Mouse (Mus musculus) midbrain, embryonic 12.5 days (tissue): ENCODE results near the gene Gm28043. TPM values are rescaled to one million over a fixed set of nuclear protein-coding genes. Genes with fewer than 3 reads are reported as not detected.

Experiments used
- ATAC-seq: fragments of 200-750 bp; cut with Nextera tagmentation; 2 replicates; pipeline ENCODE4 v1.8.0; 2017; ENCODE audit warnings: low read depth, moderate TSS enrichment, moderate library complexity; ENCODE audit not compliant: low FRiP score
- H3K27ac ChIP-seq: fragments of 300-500 bp; sonication (generic); replicated peaks from 2 replicates; pipeline ENCODE4 v1.5.1; 2016; ENCODE audit warnings: mild to moderate bottlenecking
- H3K27me3 ChIP-seq: fragments of 300-500 bp; sonication (generic); 2 replicates; pipeline ENCODE4 v1.6.1; 2016; ENCODE audit warnings: mild to moderate bottlenecking
- H3K36me3 ChIP-seq: fragments of 300-500 bp; sonication (generic); 2 replicates; pipeline ENCODE4 v1.6.1; 2016
- H3K4me1 ChIP-seq: fragments of 300-500 bp; sonication (generic); 2 replicates; pipeline ENCODE4 v1.6.1; 2016
- H3K4me2 ChIP-seq: fragments of 300-500 bp; sonication (generic); replicated peaks from 2 replicates; pipeline ENCODE4 v1.6.1; 2016; ENCODE audit warnings: mild to moderate bottlenecking, moderate library complexity
- H3K4me3 ChIP-seq: fragments of 300-500 bp; sonication (generic); 2 replicates; pipeline ENCODE4 v1.5.1; 2016; ENCODE audit warnings: mild to moderate bottlenecking
- H3K9ac ChIP-seq: fragments of 300-500 bp; sonication (generic); replicated peaks from 2 replicates; pipeline ENCODE4 v1.6.1; 2016; ENCODE audit warnings: mild to moderate bottlenecking, moderate library complexity
- H3K9me3 ChIP-seq: fragments of 300-500 bp; sonication (generic); 2 replicates; pipeline ENCODE4 v1.6.1; 2016; ENCODE audit warnings: mild to moderate bottlenecking
- whole genome bisulfite sequencing: fragments of 180-500 bp; shearing (Covaris S2); methylation state at CpG from one replicate; pipeline ENCODE4 v1.1.7; 2016; 5-methylcytosine and 5-hydroxymethylcytosine counted together
- polyA plus RNA-seq: library from polyadenylated mRNA; unstranded; fragments of >200 nt; fragmentation: Nextera tagmentation; extraction: Ambion mirVana; gene quantifications from 2 replicates; pipeline ENCODE4 v1.2.1, GENCODE M21; 2016

The Gm28043 gene
- polyA plus RNA-seq, 1 experiment from 2014 or later: 5.0 TPM

DNA sequence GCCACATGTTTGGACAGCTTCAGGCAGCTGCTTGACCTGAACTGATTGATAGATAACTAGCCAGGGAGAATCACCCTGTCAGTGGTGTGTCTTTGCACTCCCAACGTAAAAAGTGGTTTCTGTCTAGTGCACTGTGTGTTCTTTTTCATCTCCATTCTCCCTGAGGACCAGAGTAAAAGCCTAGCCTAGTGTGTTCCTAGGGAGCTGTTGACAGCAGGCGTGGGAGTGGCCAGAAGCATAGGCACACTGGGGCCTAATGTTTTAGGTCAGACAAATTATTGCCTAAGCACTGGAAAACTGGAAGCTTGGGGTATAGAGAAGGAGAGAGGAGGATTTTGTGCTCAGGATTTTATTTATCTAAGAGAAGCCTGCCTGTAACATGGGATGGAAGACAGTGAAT is 68.5 kb downstream of the Gm28043 start:
- 76% methylated on average over 2 of the region's 2 CpGs for WGBS
- ATAC-seq: no peak
- H3K4me2 ChIP-seq: no peak overlapping the region

DNA sequence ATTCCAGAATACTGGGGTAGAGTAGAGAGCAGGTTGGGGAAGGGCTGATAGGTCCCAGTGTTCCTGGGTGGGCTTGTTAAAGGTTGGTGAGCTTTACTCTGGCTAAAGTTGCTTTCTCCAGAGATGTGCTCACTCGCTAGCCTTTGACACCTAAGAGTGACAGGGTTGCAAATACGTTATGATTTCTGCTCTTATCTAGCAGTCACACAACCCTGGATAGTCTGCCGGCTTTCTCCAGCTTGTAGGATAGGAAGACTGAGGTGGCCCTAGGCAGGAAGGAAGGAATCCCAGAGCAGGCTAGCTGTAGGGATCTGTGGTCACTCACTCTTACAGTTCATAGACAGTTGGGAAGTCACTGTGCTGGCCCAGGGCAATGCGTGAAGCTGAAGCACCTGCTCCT is 69.6 kb downstream of the Gm28043 start:
- no peak for ATAC-seq
- WGBS: 93% methylated on average over 4 of the region's 4 CpGs
- Histone ChIP-seq H3K4me3 (no peak overlapping the region), H3K27me3 (no peaks in the 10 kb centered on the region), H3K9me3 (no peaks in the 10 kb centered on the region), H3K27ac (no peak overlapping the region), H3K4me1 (0 out of 2 replicates have a peak, but pooled peaks cover 4% of the 10 kb centered on the region), H3K36me3 (peaks cover 94% of the 10 kb centered on the region), H3K4me2 (no peak overlapping the region), H3K9ac (no peak overlapping the region)

More for the DNA sequence above, 68.5 kb downstream of the Gm28043 start:
- Histone ChIP-seq H3K27ac (no peak overlapping the region), H3K9ac (no peak overlapping the region), H3K4me1 (0 out of 2 replicates have a peak, but pooled peaks cover 4% of the 10 kb centered on the region), H3K9me3 (no peaks in the 10 kb centered on the region), H3K27me3 (no peaks in the 10 kb centered on the region), H3K36me3 (peaks cover 95% of the 10 kb centered on the region), H3K4me3 (no peak overlapping the region)

DNA sequence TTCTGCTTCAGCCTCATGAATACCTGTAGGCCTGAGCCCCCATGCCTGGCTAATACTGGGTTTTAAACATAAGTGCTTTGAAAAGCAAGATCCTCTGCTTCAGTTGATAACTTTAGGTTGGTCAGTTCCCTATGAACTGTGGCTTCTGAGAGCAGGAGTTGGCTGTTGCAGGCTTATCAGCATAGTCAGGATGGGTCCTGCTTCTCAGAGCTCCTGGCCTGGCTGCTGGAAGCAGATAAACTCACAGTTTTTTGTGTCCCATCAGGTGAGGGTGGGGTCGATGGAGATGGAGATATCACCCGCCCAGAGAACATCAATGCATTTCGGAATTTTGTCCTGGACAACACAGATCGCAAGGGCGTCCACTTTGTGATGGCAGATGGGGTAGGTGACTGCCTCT is 72.1 kb downstream of the Gm28043 start:
- H3K9ac ChIP-seq: no peak overlapping the region
- H3K9me3 ChIP-seq: no peaks in the 10 kb centered on the region
- H3K4me2 ChIP-seq: no peak overlapping the region
- H3K4me1 ChIP-seq: no peaks in the 10 kb centered on the region
- H3K27ac ChIP-seq: no peak overlapping the region
- WGBS: 89% methylated on average over 5 of the region's 5 CpGs
- H3K27me3 ChIP-seq: no peaks in the 10 kb centered on the region
- no peak for ATAC-seq
- peaks cover 94% of the 10 kb centered on the region for H3K36me3 ChIP-seq
- H3K4me3 ChIP-seq: no peak overlapping the region

- ATAC-seq: no peak
- WGBS: 79% methylated on average over 6 of the region's 6 CpGs
- Histone ChIP-seq H3K27me3 (no peaks in the 10 kb centered on the region), H3K4me3 (no peak overlapping the region), H3K4me1 (no peaks in the 10 kb centered on the region), H3K27ac (no peak overlapping the region), H3K9me3 (no peaks in the 10 kb centered on the region), H3K4me2 (no peak overlapping the region), H3K9ac (no peak overlapping the region), H3K36me3 (peaks cover 89% of the 10 kb centered on the region)
Measured at GRCm38 (mm10) chr17:29687373-29687772, 72.7 kb downstream of the Gm28043 start.

DNA sequence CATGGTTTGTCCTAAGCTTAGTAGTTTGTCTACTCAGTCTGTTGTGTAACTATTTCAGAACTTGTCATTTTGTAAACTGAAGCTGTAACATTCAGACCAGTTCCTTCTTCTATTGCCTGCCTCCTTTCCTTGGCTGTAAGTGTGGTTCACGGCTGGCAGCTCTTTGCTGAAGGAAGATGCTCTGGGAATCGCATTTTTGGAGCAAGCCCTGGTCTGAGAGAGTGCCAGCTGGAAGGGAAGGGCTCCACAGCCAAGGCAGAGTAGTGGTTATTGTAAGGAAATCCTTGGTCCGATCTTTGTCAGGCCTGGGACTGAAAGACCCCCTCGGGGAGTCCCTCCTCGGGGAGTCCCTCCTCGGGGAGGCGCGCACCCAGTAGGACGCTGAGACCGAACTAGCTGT is 73.9 kb downstream of the Gm28043 start:
- no peak overlapping the region for H3K4me3 ChIP-seq
- H3K9ac ChIP-seq: no peak overlapping the region
- no peaks in the 10 kb centered on the region for H3K27me3 ChIP-seq
- ATAC-seq: no peak
- H3K9me3 ChIP-seq: no peaks in the 10 kb centered on the region
- no peaks in the 10 kb centered on the region for H3K4me1 ChIP-seq
- no peak overlapping the region for H3K27ac ChIP-seq
- no peak overlapping the region for H3K4me2 ChIP-seq
- WGBS: 95% methylated on average over 10 of the region's 10 CpGs
- peaks cover 80% of the 10 kb centered on the region for H3K36me3 ChIP-seq

DNA sequence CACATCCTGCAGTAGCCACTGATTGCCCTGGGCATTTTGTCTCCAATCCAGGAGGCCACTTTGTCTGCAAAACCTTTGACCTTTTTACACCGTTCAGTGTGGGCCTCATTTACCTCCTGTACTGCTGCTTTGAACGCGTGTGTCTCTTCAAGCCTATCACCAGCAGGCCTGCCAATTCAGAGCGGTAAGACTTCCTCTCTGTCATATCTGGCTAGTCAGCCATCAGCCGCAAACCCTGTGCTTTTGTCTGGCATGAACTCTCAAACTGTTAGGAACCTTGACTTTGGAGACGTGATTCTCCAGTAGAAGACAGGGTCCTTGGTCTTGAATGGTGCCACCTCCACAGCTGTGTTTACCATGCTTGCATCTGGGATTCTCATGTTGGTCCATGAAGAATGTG is 75.6 kb downstream of the Gm28043 start:
- peaks cover 80% of the 10 kb centered on the region for H3K36me3 ChIP-seq
- no peak overlapping the region for H3K4me2 ChIP-seq
- H3K4me3 ChIP-seq: no peak overlapping the region
- H3K27me3 ChIP-seq: no peaks in the 10 kb centered on the region
- H3K9me3 ChIP-seq: no peaks in the 10 kb centered on the region
- H3K4me1 ChIP-seq: no peaks in the 10 kb centered on the region
- no peak for ATAC-seq
- no peak overlapping the region for H3K27ac ChIP-seq
- H3K9ac ChIP-seq: no peak overlapping the region
- WGBS: 86% methylated on average over 6 of the region's 6 CpGs

GRCm38 (mm10) chr17:29692827-29693226 is 78.2 kb downstream of the Gm28043 start:
- H3K27me3 ChIP-seq: no peaks in the 10 kb centered on the region
- peaks cover 78% of the 10 kb centered on the region for H3K36me3 ChIP-seq
- H3K4me2 ChIP-seq: no peak overlapping the region
- no peak overlapping the region for H3K27ac ChIP-seq
- no peak for ATAC-seq
- H3K4me3 ChIP-seq: no peak overlapping the region
- H3K4me1 ChIP-seq: no peaks in the 10 kb centered on the region
- H3K9ac ChIP-seq: no peak overlapping the region
- H3K9me3 ChIP-seq: no peaks in the 10 kb centered on the region
- WGBS: 90% methylated on average over 2 of the region's 2 CpGs

DNA sequence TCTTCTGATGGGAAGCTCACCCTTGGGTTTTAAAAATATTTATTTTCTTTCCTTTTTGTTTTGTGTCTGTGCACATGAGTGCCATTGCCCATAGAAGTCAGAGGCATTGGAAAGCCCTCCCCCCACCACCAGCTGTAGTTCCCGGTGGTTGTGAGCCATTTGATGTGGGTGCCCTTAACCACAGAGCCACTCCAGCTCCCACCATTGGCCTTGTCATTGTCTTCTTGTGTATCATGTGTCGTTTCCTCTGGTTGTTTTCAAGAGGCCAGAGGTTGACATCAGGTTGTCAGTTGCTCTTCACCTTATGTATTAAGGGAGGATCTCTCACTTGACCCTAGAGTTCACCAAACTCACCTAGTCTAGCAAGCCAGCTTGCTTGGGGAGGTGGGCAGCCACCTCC is 78.9 kb downstream of the Gm28043 start:
- Histone ChIP-seq H3K9me3 (no peaks in the 10 kb centered on the region), H3K4me3 (no peak overlapping the region), H3K27me3 (no peaks in the 10 kb centered on the region), H3K4me2 (no peak overlapping the region), H3K4me1 (no peaks in the 10 kb centered on the region), H3K9ac (no peak overlapping the region), H3K27ac (no peak overlapping the region), H3K36me3 (peaks cover 79% of the 10 kb centered on the region)
- ATAC-seq: no peak
- 79% methylated on average over 2 of the region's 2 CpGs for WGBS

DNA sequence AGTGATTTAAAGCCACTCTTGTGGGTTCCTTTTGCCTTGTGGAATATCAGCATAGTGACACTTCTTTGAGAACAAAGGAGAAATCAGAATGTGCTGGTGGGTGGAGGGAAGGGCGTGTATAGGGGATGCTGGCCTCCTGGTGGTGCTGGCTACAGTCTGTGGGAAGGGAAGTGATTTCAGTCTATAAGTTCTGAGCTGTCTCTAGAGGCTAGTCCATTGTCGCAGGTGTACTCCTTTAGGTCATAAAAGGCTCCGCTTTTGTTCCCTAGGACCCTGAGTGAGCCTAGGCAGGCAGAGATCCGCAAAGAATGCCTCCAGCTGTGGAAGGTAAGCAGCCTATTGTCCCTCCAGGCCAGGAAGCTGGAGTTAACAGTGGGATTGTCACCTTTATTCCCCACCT is 79.8 kb downstream of the Gm28043 start:
- H3K36me3 ChIP-seq: peaks cover 82% of the 10 kb centered on the region
- H3K9me3 ChIP-seq: no peaks in the 10 kb centered on the region
- H3K4me3 ChIP-seq: no peak overlapping the region
- no peak overlapping the region for H3K9ac ChIP-seq
- no peaks in the 10 kb centered on the region for H3K4me1 ChIP-seq
- H3K27me3 ChIP-seq: no peaks in the 10 kb centered on the region
- no peak overlapping the region for H3K4me2 ChIP-seq
- no peak for ATAC-seq
- 86% methylated on average over 4 of the region's 4 CpGs for WGBS
- no peak overlapping the region for H3K27ac ChIP-seq

DNA sequence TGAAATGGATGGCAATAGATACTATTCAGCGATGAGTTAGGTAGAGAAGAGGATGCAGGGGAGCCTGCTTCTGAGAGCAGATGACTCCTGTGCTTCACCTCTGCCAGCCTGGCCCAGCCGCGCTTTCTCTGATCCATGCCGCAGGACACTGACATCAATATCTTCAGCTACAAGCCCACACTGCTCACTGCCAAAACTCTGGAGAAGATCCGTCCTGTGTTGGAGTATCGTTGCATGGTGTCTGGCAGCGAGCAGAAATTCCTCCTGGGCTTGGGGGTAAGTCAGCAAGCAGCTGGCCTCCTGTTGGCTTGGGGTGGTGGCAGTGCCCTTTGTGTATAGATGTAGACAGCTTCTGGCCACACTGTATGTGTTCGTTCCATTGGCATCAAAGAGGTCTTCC is 82.3 kb downstream of the Gm28043 start:
- Histone ChIP-seq H3K27me3 (no peaks in the 10 kb centered on the region), H3K4me2 (no peak overlapping the region), H3K4me1 (no peaks in the 10 kb centered on the region), H3K27ac (no peak overlapping the region), H3K9ac (no peak overlapping the region), H3K36me3 (peaks cover 83% of the 10 kb centered on the region), H3K4me3 (no peak overlapping the region), H3K9me3 (no peaks in the 10 kb centered on the region)
- 98% methylated on average over 8 of the region's 8 CpGs for WGBS
- ATAC-seq: no peak

DNA sequence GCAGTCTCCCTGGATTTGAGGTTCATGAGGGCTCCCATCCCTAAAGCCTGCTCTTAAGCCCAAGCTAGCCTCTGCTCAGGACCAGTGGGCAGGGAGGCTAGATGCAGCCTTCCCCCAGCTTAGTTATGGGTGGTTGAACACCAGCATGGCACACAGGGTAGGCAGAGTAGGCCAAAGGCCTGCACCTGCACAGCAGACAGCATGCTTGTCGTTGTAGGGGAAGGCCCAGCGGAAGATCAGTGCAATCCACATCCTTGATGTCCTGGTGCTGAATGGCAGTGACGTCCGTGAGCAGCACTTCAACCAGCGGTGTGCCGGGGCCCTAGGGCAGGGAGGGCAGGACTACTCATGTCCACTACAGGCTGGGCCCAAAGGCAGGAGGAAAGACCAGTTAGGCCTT is 83.7 kb downstream of the Gm28043 start:
- Histone ChIP-seq H3K4me1 (peaks cover 6% of the 10 kb centered on the region; the same call in 1 of the 2 replicates), H3K27me3 (no peaks in the 10 kb centered on the region), H3K27ac (no peak overlapping the region), H3K9ac (no peak overlapping the region), H3K4me2 (no peak overlapping the region), H3K4me3 (no peak overlapping the region), H3K36me3 (peaks cover 98% of the 10 kb centered on the region), H3K9me3 (no peaks in the 10 kb centered on the region)
- no peak for ATAC-seq
- WGBS: 79% methylated on average over 6 of the region's 6 CpGs

GRCm38 (mm10) chr17:29700573-29700972 is 85.9 kb downstream of the Gm28043 start:
- Histone ChIP-seq H3K36me3 (peaks cover 87% of the 10 kb centered on the region), H3K27ac (no peak overlapping the region), H3K9ac (no peak overlapping the region), H3K4me2 (no peak overlapping the region), H3K4me3 (no peak overlapping the region), H3K27me3 (no peaks in the 10 kb centered on the region), H3K9me3 (no peaks in the 10 kb centered on the region), H3K4me1 (peaks cover 6% of the 10 kb centered on the region; the same call in 1 of the 2 replicates)
- no peak for ATAC-seq
- 94% methylated on average over 7 of the region's 7 CpGs for WGBS

GRCm38 (mm10) chr17:29702938-29703710 is 88.4 kb downstream of the Gm28043 start:
- no peak overlapping the region for H3K9ac ChIP-seq
- 89% methylated on average over 4 of the region's 4 CpGs for WGBS
- H3K4me2 ChIP-seq: no peak overlapping the region
- H3K4me3 ChIP-seq: no peak overlapping the region
- H3K4me1 ChIP-seq: peaks cover 25% of the 10 kb centered on the region
- no peak for ATAC-seq
- H3K27ac ChIP-seq: no peak overlapping the region; the same call in 1 of the 2 replicates
- H3K36me3 ChIP-seq: peaks cover 63% of the 10 kb centered on the region
- no peaks in the 10 kb centered on the region for H3K27me3 ChIP-seq
- H3K9me3 ChIP-seq: no peaks in the 10 kb centered on the region
